Mouse (Mus musculus) olfactory bulb, adult 2 months (tissue): ENCODE measurements around the gene Bcl2.

Experiments used
- CTCF ChIP-seq: fragments of 200-500 bp; IDR thresholded peaks from 2 replicates; pipeline ENCODE4 v1.5.1; 2012; ENCODE audit warnings: low read depth, mild to moderate bottlenecking, low read length, moderate library complexity; ENCODE audit not compliant: insufficient read depth
- POLR2A ChIP-seq: fragments of 200-500 bp; IDR thresholded peaks from 2 replicates; pipeline ENCODE4 v1.6.1; 2012; ENCODE audit warnings: mild to moderate bottlenecking, low read depth, low read length, moderate library complexity; ENCODE audit not compliant: insufficient read depth

DNA sequence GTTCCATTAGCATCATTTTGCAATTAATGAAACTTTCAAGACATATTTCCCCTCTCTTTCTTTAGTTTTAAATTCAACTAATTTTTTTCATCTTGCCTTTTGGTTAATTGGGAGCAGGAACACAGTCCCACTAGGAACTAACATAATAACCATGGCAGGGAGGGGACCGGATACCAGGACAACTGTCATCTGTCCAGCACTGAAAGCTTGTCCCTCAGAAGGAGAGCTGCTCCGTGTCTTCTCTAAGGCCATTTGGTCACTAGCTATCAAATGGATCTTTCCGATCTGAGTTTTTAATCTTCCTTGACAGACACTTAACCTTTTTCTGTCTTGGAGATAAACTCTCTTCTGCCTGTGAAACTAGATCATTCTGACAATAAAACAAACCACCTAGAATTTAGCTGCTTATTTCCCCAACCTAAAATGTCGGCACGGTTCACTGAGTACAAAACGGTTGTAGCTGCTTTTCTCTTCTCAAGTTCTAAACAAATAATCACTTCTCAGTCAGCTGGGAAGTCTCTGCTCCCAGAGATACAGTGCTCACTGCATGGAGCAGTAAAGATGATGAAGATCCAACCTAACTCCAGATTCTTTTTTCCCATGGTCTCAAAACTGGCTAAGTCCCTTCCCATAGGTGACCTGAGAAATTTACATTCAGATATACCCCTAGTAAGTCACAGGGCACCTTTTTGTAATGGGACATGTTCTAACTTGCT is 34.1 kb downstream of the Bcl2 start:
- TF ChIP-seq CTCF (no peak), POLR2A (no peak)
